In genomic region chr5:39145658-39146057, GRCm38 (mm10) we compare ENCODE assay signal across 17 mouse cellular contexts.
DNase-seq lines count a peak whose midpoint lies in the region; ATAC-seq and TF ChIP-seq lines count a peak whose summit lies in the region.
"Had no signal": no experiment of that assay in that cellular context is flagged by ENCODE, and none has a peak within 500 bp of the region (broad histone marks: within the 10 kb centered on the region; RNA-seq: fewer than 3 reads in every experiment).

No protein-coding gene starts in this region.

- no peak overlapping the region for H3K4me2 ChIP-seq in heart, embryonic 14.5 days (ENCODE audit: low read length)
- H3K4me2 ChIP-seq: intestine, embryonic 15.5 days; lung, embryonic 15.5 days had no signal

- no peak for TF ChIP-seq CTCF in cortical plate, adult 2 months (IDR thresholded peaks at IDR 0.05; ENCODE audit: extremely low read depth, insufficient read depth, low read length)

- 0 out of 4 replicates have a peak overlapping the region, but pooled peaks of 1 of the 2 experiments have one; percentile 14 for H3K27ac ChIP-seq in heart, embryonic 14.5 days (replicated peaks in 1 of 2; ENCODE audit: control insufficient read depth in 1 of 2, insufficient read depth in 1 of 2, low read depth in 2 of 2, low read length in 2 of 2)
- peak overlapping the region; percentile 28; the same call in 1 of the 2 replicates for H3K27ac ChIP-seq in cortical plate, adult 2 months (ENCODE audit: insufficient read depth, low read length)
- H3K27ac ChIP-seq: forebrain, embryonic 10.5 days; intestine, embryonic 15.5 days; lung, embryonic 15.5 days had no signal

- DNase-seq in heart, adult 8-10 months (ENCODE audit: low spot score) = no peak
- peak; percentile 47 for DNase-seq in left cerebral cortex, adult 11 months (ENCODE audit: low spot score)
- DNase-seq in left cerebral cortex, postnatal 36 days (ENCODE audit: low spot score in 2 of 2) = no peak
- peak; percentile 71 for DNase-seq in layer of hippocampus, adult 9-11 months
- DNase-seq in neural tube, embryonic 10.5 days (ENCODE audit: extremely low spot score, low spot score) = no peak
- DNase-seq in thymus, postnatal 4 days = no peak
- DNase-seq: cerebellum, adult 9-11 months; gastrocnemius, postnatal 14 days; heart, postnatal 14 days; right cerebral cortex, postnatal 25 days; thymus, postnatal 14 days had no signal

- H3K36me3 ChIP-seq in heart, embryonic 14.5 days (ENCODE audit: control insufficient read depth, insufficient read depth, low read length) = no peaks in the 10 kb centered on the region
- H3K36me3 ChIP-seq: forebrain, embryonic 10.5 days; intestine, embryonic 15.5 days; lung, embryonic 15.5 days had no signal

- intact Hi-C loops in left cerebral cortex, postnatal 36 days (cut with DNase I) = loop anchor here (10.0 kb wide), 1 partner anchor 361 kb away; no protein-coding TSS in a partner anchor

- peak; percentile 49; the same call in 1 of the 2 replicates for ATAC-seq in heart, embryonic 14.5 days (ENCODE audit: insufficient number of reproducible peaks, insufficient read depth, low FRiP score, low read depth)
- ATAC-seq: intestine, embryonic 15.5 days had no signal

- H3K9me3 ChIP-seq in heart, embryonic 14.5 days (ENCODE audit: control insufficient read depth, low read length) = no peaks in the 10 kb centered on the region
- H3K9me3 ChIP-seq: forebrain, embryonic 10.5 days; intestine, embryonic 15.5 days; lung, embryonic 15.5 days had no signal

- peaks cover 5 to 11% of the 10 kb centered on the region in 2 experiments for H3K4me1 ChIP-seq in heart, embryonic 14.5 days (ENCODE audit: control insufficient read depth in 2 of 2, insufficient read depth in 2 of 2, low read length in 2 of 2)
- peaks cover 2% of the 10 kb centered on the region; the same call in 1 of the 2 replicates for H3K4me1 ChIP-seq in cortical plate, adult 2 months (ENCODE audit: control insufficient read depth, insufficient read depth, low read length)
- H3K4me1 ChIP-seq: intestine, embryonic 15.5 days; lung, embryonic 15.5 days had no signal

- 41% methylated on average over 2 of the region's 2 CpGs for WGBS in heart, embryonic 14.5 days

- no peaks in the 10 kb centered on the region for H3K27me3 ChIP-seq in heart, embryonic 14.5 days (ENCODE audit: control insufficient read depth, insufficient read depth, low read length)
- H3K27me3 ChIP-seq: intestine, embryonic 15.5 days; lung, embryonic 15.5 days had no signal

- TF ChIP-seq POLR2A in cortical plate, adult 2 months (IDR thresholded peaks at IDR 0.05; ENCODE audit: extremely low read depth, insufficient read depth, low read length) = no peak

- no peak overlapping the region for H3K9ac ChIP-seq in heart, embryonic 14.5 days (ENCODE audit: low read length)
- H3K9ac ChIP-seq: intestine, embryonic 15.5 days; lung, embryonic 15.5 days had no signal

- no peak overlapping the region for H3K4me3 ChIP-seq in heart, embryonic 14.5 days (ENCODE audit: control insufficient read depth in 1 of 2, insufficient read depth in 1 of 2, low read depth in 1 of 2, low read length in 2 of 2)
- H3K4me3 ChIP-seq in cortical plate, adult 2 months (ENCODE audit: insufficient read depth, low read length) = no peak overlapping the region
- H3K4me3 ChIP-seq: forebrain, embryonic 10.5 days; intestine, embryonic 15.5 days; lung, embryonic 15.5 days; myocyte had no signal

Comparison
In these comparisons a context has a peak if more than half of its experiments do, and no peak if none do; other contexts are left out.
1. DNase-seq: peak in left cerebral cortex, adult 11 months (single experiment) and layer of hippocampus, adult 9-11 months (single experiment); none in heart, adult 8-10 months (single experiment), left cerebral cortex, postnatal 36 days (0 of 2), neural tube, embryonic 10.5 days (single experiment) and thymus, postnatal 4 days (single experiment).